Mouse (Mus musculus) liver, embryonic 14.5 days (tissue): ENCODE data around the gene Rhox2e.
"Not testable (repeated sequence)": the region's sequence is repeated elsewhere in the genome, so short reads cannot be mapped to it uniquely, and the experiment has no call there.

Experiments
- CTCF ChIP-seq: IDR thresholded peaks from 2 replicates; pipeline ENCODE4 v1.5.1; 2016; ENCODE audit warnings: antibody characterized with exemption, low read depth, control low read depth
- EP300 ChIP-seq: IDR thresholded peaks from 2 replicates; pipeline ENCODE4 v1.6.1; 2016; ENCODE audit warnings: antibody characterized with exemption, low read depth

- not testable (repeated sequence) for TF ChIP-seq CTCF, EP300
These were observed 26.9 kb downstream of the Rhox2e start, which contains the start of gene Rhox4e for GRCm38 (mm10) chrX:37557112-37557511.
